Mouse (Mus musculus): ENCODE data around the gene Med12l. TPM values are rescaled to one million over a fixed set of nuclear protein-coding genes. Genes with fewer than 3 reads are reported as not detected.
"Not testable (repeated sequence)": the region's sequence is repeated elsewhere in the genome, so short reads cannot be mapped to it uniquely, and the experiment has no call there.

Med12l gene
- polyA plus RNA-seq, 1 experiment from 2014 or later: 3.6 TPM

- WGBS: 68% methylated on average over 4 of the region's 4 CpGs
- H3K4me1 ChIP-seq (replicated peaks; ENCODE audit: control insufficient read depth, insufficient read depth, low read length): peaks cover 19% of the 10 kb centered on the region
- H3K27me3 ChIP-seq (replicated peaks; ENCODE audit: control insufficient read depth, insufficient read depth, low read length): no peaks in the 10 kb centered on the region
- no peaks in the 10 kb centered on the region for H3K36me3 ChIP-seq (ENCODE audit: control insufficient read depth, insufficient read depth, low read length)
- no peak overlapping the region for H3K27ac ChIP-seq (ENCODE audit: low read depth, low read length)
- ATAC-seq (replicated peaks; ENCODE audit: low FRiP score) (no peak), DNase-seq (ENCODE audit: low spot score) (no peak)
- H3K9me3 ChIP-seq (ENCODE audit: control insufficient read depth, low read length): no peaks in the 10 kb centered on the region
- H3K4me3 ChIP-seq (ENCODE audit: low read depth, low read length): no peak overlapping the region
- no peak overlapping the region for H3K4me2 ChIP-seq
- H3K9ac ChIP-seq (ENCODE audit: low read depth, low read length): no peak overlapping the region
These were observed 126.3 kb downstream of the Med12l start for GRCm38 (mm10) chr3:59131966-59132365.

GRCm38 (mm10) chr3:59133189-59133588, 127.6 kb downstream of the Med12l start:
- ATAC-seq (replicated peaks; ENCODE audit: low FRiP score): peak; percentile 85
- H3K27me3 ChIP-seq (replicated peaks; ENCODE audit: control insufficient read depth, insufficient read depth, low read length): no peaks in the 10 kb centered on the region
- H3K9ac ChIP-seq (ENCODE audit: low read depth, low read length): no peak overlapping the region
- H3K9me3 ChIP-seq (ENCODE audit: control insufficient read depth, low read length): no peaks in the 10 kb centered on the region
- H3K36me3 ChIP-seq (ENCODE audit: control insufficient read depth, insufficient read depth, low read length): no peaks in the 10 kb centered on the region
- H3K27ac ChIP-seq (ENCODE audit: low read depth, low read length): no peak overlapping the region
- no peak overlapping the region for H3K4me2 ChIP-seq
- 31% methylated on average over 5 of the region's 5 CpGs for WGBS
- no peak for DNase-seq (ENCODE audit: low spot score)
- no peak overlapping the region for H3K4me3 ChIP-seq (ENCODE audit: low read depth, low read length)
- peaks cover 19% of the 10 kb centered on the region for H3K4me1 ChIP-seq (replicated peaks; ENCODE audit: control insufficient read depth, insufficient read depth, low read length)

GRCm38 (mm10) chr3:59135911-59136653, 130.5 kb downstream of the Med12l start:
- H3K9ac ChIP-seq (ENCODE audit: low read depth, low read length): no peak overlapping the region
- H3K4me3 ChIP-seq (ENCODE audit: low read depth, low read length): no peak overlapping the region
- DNase-seq (ENCODE audit: low spot score) (no peak), ATAC-seq (replicated peaks; ENCODE audit: low FRiP score) (no peak)
- WGBS: 75% methylated on average over 5 of the region's 5 CpGs
- peaks cover 11% of the 10 kb centered on the region for H3K4me1 ChIP-seq (replicated peaks; ENCODE audit: control insufficient read depth, insufficient read depth, low read length)
- H3K36me3 ChIP-seq (ENCODE audit: control insufficient read depth, insufficient read depth, low read length): no peaks in the 10 kb centered on the region
- no peaks in the 10 kb centered on the region for H3K27me3 ChIP-seq (replicated peaks; ENCODE audit: control insufficient read depth, insufficient read depth, low read length)
- H3K4me2 ChIP-seq: no peak overlapping the region
- H3K27ac ChIP-seq (ENCODE audit: low read depth, low read length): no peak overlapping the region
- no peaks in the 10 kb centered on the region for H3K9me3 ChIP-seq (ENCODE audit: control insufficient read depth, low read length)

GRCm38 (mm10) chr3:59138946-59139468, 133.4 kb downstream of the Med12l start:
- 75% methylated on average over 12 of the region's 12 CpGs for WGBS
- no peak overlapping the region for H3K4me3 ChIP-seq (ENCODE audit: low read depth, low read length)
- H3K4me2 ChIP-seq: no peak overlapping the region
- no peaks in the 10 kb centered on the region for H3K36me3 ChIP-seq (ENCODE audit: control insufficient read depth, insufficient read depth, low read length)
- H3K9me3 ChIP-seq (ENCODE audit: control insufficient read depth, low read length): no peaks in the 10 kb centered on the region
- no peaks in the 10 kb centered on the region for H3K4me1 ChIP-seq (replicated peaks; ENCODE audit: control insufficient read depth, insufficient read depth, low read length)
- no peaks in the 10 kb centered on the region for H3K27me3 ChIP-seq (replicated peaks; ENCODE audit: control insufficient read depth, insufficient read depth, low read length)
- no peak overlapping the region for H3K27ac ChIP-seq (ENCODE audit: low read depth, low read length)
- no peak for ATAC-seq (replicated peaks; ENCODE audit: low FRiP score)
- no peak overlapping the region for H3K9ac ChIP-seq (ENCODE audit: low read depth, low read length)
- no peak for DNase-seq (ENCODE audit: low spot score)

- DNase-seq (ENCODE audit: low spot score) (no peak), ATAC-seq (replicated peaks; ENCODE audit: low FRiP score) (no peak)
- Histone ChIP-seq H3K9ac (ENCODE audit: low read depth, low read length) (no peak overlapping the region), H3K27me3 (replicated peaks; ENCODE audit: control insufficient read depth, insufficient read depth, low read length) (no peaks in the 10 kb centered on the region), H3K4me1 (replicated peaks; ENCODE audit: control insufficient read depth, insufficient read depth, low read length) (no peaks in the 10 kb centered on the region), H3K27ac (ENCODE audit: low read depth, low read length) (no peak overlapping the region), H3K4me3 (ENCODE audit: low read depth, low read length) (no peak overlapping the region), H3K36me3 (ENCODE audit: control insufficient read depth, insufficient read depth, low read length) (no peaks in the 10 kb centered on the region), H3K9me3 (ENCODE audit: control insufficient read depth, low read length) (no peaks in the 10 kb centered on the region), H3K4me2 (no peak overlapping the region)
These were observed 134.0 kb downstream of the Med12l start for GRCm38 (mm10) chr3:59139651-59140051.

GRCm38 (mm10) chr3:59140115-59140514, 134.5 kb downstream of the Med12l start:
- Histone ChIP-seq H3K9ac (ENCODE audit: low read depth, low read length) (no peak overlapping the region), H3K4me3 (ENCODE audit: low read depth, low read length) (no peak overlapping the region), H3K9me3 (ENCODE audit: control insufficient read depth, low read length) (no peaks in the 10 kb centered on the region), H3K4me1 (replicated peaks; ENCODE audit: control insufficient read depth, insufficient read depth, low read length) (no peaks in the 10 kb centered on the region), H3K27me3 (replicated peaks; ENCODE audit: control insufficient read depth, insufficient read depth, low read length) (no peaks in the 10 kb centered on the region), H3K36me3 (ENCODE audit: control insufficient read depth, insufficient read depth, low read length) (no peaks in the 10 kb centered on the region), H3K4me2 (no peak overlapping the region), H3K27ac (ENCODE audit: low read depth, low read length) (no peak overlapping the region)
- ATAC-seq (replicated peaks; ENCODE audit: low FRiP score) (no peak), DNase-seq (ENCODE audit: low spot score) (peak; percentile 18)
- 76% methylated on average over 2 of the region's 2 CpGs for WGBS

GRCm38 (mm10) chr3:59140941-59141340, 135.3 kb downstream of the Med12l start:
- H3K9ac ChIP-seq (ENCODE audit: low read depth, low read length); ATAC-seq (replicated peaks; ENCODE audit: low FRiP score); H3K4me1 ChIP-seq (replicated peaks; ENCODE audit: control insufficient read depth, insufficient read depth, low read length); H3K36me3 ChIP-seq (ENCODE audit: control insufficient read depth, insufficient read depth, low read length); H3K27me3 ChIP-seq (replicated peaks; ENCODE audit: control insufficient read depth, insufficient read depth, low read length); H3K4me3 ChIP-seq (ENCODE audit: low read depth, low read length); H3K9me3 ChIP-seq (ENCODE audit: control insufficient read depth, low read length); H3K4me2 ChIP-seq; H3K27ac ChIP-seq (ENCODE audit: low read depth, low read length): not testable (repeated sequence)
- 85% methylated on average over 4 of the region's 4 CpGs for WGBS
- DNase-seq (ENCODE audit: low spot score): peak; percentile 9

- WGBS: 49% methylated on average over 8 of the region's 8 CpGs
- no peak overlapping the region for H3K27ac ChIP-seq (ENCODE audit: low read depth, low read length)
- no peaks in the 10 kb centered on the region for H3K36me3 ChIP-seq (ENCODE audit: control insufficient read depth, insufficient read depth, low read length)
- no peaks in the 10 kb centered on the region for H3K4me1 ChIP-seq (replicated peaks; ENCODE audit: control insufficient read depth, insufficient read depth, low read length)
- no peak for ATAC-seq (replicated peaks; ENCODE audit: low FRiP score)
- H3K27me3 ChIP-seq (replicated peaks; ENCODE audit: control insufficient read depth, insufficient read depth, low read length): no peaks in the 10 kb centered on the region
- DNase-seq (ENCODE audit: low spot score): peak; percentile 26
- no peak overlapping the region for H3K4me3 ChIP-seq (ENCODE audit: low read depth, low read length)
- H3K9me3 ChIP-seq (ENCODE audit: control insufficient read depth, low read length): no peaks in the 10 kb centered on the region
- no peak overlapping the region for H3K9ac ChIP-seq (ENCODE audit: low read depth, low read length)
- H3K4me2 ChIP-seq: no peak overlapping the region
These were observed 136.1 kb downstream of the Med12l start for GRCm38 (mm10) chr3:59141507-59142305.

Measured in liver, embryonic 11.5 days (tissue).